Mouse (Mus musculus): Measurements from ENCODE around the gene Srms. TPM values are rescaled to one million over a fixed set of nuclear protein-coding genes. Genes with fewer than 3 reads are reported as not detected.

The Srms gene
- polyA plus RNA-seq, 1 experiment from 2014 or later, result 1.7 TPM

DNA sequence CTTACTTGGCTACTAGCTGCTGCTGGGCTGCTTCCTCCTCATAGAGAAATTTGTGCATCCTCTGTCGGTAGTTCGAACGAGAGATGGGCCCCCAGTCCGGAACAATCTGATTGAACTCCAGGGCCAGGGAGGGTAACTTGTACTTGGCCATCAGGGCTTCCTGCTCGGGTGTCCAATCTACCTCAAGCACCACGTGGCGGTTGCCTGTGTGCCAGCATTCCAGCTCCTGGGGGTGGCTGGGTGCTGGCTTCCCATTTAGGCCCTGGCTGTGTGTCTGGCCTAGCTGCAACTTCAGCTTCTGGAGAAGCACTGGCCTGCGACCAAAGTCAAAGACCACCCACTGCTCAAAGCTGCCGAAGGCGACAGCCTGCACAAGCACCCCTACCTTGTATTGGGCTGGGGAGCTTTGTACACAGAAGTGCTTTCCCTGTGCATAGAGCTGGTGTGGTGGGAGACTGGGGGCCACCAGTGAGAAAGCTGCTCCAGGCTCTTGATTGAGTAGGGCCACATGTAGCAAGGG, 25.2 kb upstream of the Srms start:
- H3K4me1 ChIP-seq (replicated peaks; ENCODE audit: control insufficient read depth, insufficient read depth), result no peaks in the 10 kb centered on the region; the same call in 1 of the 2 replicates
- H3K36me3 ChIP-seq (ENCODE audit: control insufficient read depth, insufficient read depth, low read length), result peaks cover 5% of the 10 kb centered on the region
- 80% methylated on average over 10 of the region's 10 CpGs for WGBS
- H3K9me3 ChIP-seq (ENCODE audit: control insufficient read depth, low read length), result no peaks in the 10 kb centered on the region
- no peak overlapping the region for H3K9ac ChIP-seq (ENCODE audit: low read length)
- TF ChIP-seq CTCF (IDR thresholded peaks at IDR 0.05; ENCODE audit: low read depth), result no peak
- TF ChIP-seq EP300 (optimal IDR thresholded peaks at IDR 0.05), result no peak
- ATAC-seq (ENCODE audit: low FRiP score, low TSS enrichment) (no peak), DNase-seq (ENCODE audit: low spot score) (no peak)
- no peak overlapping the region for H3K27ac ChIP-seq (replicated peaks)
- no peaks in the 10 kb centered on the region for H3K27me3 ChIP-seq (ENCODE audit: control insufficient read depth, insufficient read depth, low read length)
- no peak overlapping the region for H3K4me2 ChIP-seq (replicated peaks; ENCODE audit: low read depth)
- no peak overlapping the region for H3K4me3 ChIP-seq (ENCODE audit: low read depth, low read length)

DNA sequence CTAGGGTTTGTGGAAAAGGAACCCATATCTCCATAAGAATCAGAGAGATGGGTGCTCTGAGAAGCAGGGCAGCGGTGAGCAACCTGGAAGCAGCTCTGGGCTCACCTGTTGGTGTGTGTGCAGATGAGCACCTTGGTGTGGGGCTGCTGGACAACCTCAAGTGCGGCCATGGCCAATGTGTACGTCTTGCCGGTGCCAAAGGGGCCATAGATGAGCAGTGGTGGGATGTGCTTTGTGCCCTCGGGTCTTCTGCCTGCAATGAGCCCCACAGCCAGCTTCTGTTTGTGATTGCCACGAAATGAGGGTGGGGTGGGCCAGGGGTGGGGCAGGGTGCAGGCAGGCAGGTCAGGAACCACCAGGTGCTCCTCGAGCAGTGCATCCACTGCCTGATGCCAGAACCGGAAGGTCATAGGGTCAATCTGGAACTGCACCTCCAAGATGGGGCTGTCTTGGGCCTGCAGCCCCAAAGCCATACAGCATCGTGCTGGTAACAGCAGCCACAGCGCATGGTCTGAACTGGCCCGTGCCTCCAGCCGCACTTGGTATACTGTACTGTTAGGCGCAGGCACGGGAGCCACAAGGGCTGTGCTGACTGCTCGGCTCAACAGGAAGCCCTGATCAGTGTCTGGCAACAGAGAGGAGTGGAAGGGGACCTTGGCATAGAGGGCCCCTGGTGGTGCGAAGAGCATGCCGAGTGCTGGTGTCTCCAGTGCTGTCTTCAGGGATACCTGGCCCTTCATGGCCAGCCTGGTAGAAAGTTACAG, 24.4 kb upstream of the Srms start:
- peaks cover 5% of the 10 kb centered on the region for H3K36me3 ChIP-seq (ENCODE audit: control insufficient read depth, insufficient read depth, low read length)
- H3K4me3 ChIP-seq (ENCODE audit: low read depth, low read length), result no peak overlapping the region
- no peak for TF ChIP-seq CTCF (IDR thresholded peaks at IDR 0.05; ENCODE audit: low read depth)
- TF ChIP-seq EP300 (optimal IDR thresholded peaks at IDR 0.05), result no peak
- H3K4me2 ChIP-seq (replicated peaks; ENCODE audit: low read depth), result no peak overlapping the region
- no peak for DNase-seq (ENCODE audit: low spot score)
- no peaks in the 10 kb centered on the region for H3K27me3 ChIP-seq (ENCODE audit: control insufficient read depth, insufficient read depth, low read length)
- 86% methylated on average over 17 of the region's 17 CpGs for WGBS
- ATAC-seq (ENCODE audit: low FRiP score, low TSS enrichment), result no peak
- H3K4me1 ChIP-seq (replicated peaks; ENCODE audit: control insufficient read depth, insufficient read depth), result no peaks in the 10 kb centered on the region; the same call in 1 of the 2 replicates
- no peaks in the 10 kb centered on the region for H3K9me3 ChIP-seq (ENCODE audit: control insufficient read depth, low read length)
- no peak overlapping the region for H3K9ac ChIP-seq (ENCODE audit: low read length)
- H3K27ac ChIP-seq (replicated peaks), result no peak overlapping the region

DNA sequence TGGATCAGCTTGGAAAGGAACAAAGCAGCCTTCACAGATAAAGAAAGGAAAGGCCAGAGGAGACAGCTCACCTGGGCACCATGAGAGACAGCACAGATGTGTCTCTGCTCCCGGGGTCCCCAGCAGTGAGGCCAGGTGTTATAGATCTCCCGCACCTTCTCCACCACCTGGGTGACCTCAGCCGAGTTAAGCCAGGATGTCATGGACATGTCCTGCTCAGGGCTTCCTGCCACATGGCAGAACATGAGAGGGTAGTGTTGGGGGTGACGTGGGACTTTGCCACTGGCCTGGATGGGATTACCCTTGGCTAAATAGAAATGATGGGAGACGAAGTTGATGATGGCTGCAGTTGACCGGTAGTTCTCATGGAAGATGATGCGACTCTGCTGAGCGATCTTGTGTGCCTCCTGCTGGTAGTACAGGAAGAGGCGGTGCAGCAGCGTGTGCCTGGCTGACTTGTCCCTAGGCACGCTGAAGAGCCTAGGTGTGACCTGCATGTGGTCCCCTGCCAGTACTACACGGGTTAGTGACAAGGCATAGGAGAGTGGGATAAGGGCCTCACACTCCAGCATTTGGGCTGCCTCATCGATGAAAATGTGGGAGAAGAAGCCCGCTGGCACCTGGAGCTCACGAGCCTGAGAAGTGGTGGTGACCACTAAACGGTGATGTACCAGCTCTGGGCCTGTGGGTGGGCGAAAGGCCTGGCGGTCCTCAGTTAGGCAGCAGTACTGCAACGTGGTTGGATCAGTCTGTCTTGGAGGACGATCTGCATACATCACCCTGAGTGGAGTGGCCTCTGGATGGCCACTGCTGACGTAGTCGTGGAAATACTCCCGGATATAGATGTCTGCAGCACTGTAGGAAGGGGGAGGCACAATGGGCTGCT, 22.9 kb upstream of the Srms start:
- no peak overlapping the region for H3K4me2 ChIP-seq (replicated peaks; ENCODE audit: low read depth)
- H3K36me3 ChIP-seq (ENCODE audit: control insufficient read depth, insufficient read depth, low read length), result peaks cover 8% of the 10 kb centered on the region
- no peak overlapping the region for H3K27ac ChIP-seq (replicated peaks)
- no peak overlapping the region for H3K9ac ChIP-seq (ENCODE audit: low read length)
- H3K9me3 ChIP-seq (ENCODE audit: control insufficient read depth, low read length), result no peaks in the 10 kb centered on the region
- no peak for DNase-seq (ENCODE audit: low spot score)
- H3K27me3 ChIP-seq (ENCODE audit: control insufficient read depth, insufficient read depth, low read length), result no peaks in the 10 kb centered on the region
- peak; percentile 54 for TF ChIP-seq CTCF (IDR thresholded peaks at IDR 0.05; ENCODE audit: low read depth)
- TF ChIP-seq EP300 (optimal IDR thresholded peaks at IDR 0.05), result no peak
- no peak overlapping the region for H3K4me3 ChIP-seq (ENCODE audit: low read depth, low read length)
- 81% methylated on average over 23 of the region's 23 CpGs for WGBS
- no peaks in the 10 kb centered on the region for H3K4me1 ChIP-seq (replicated peaks; ENCODE audit: control insufficient read depth, insufficient read depth)
- ATAC-seq (ENCODE audit: low FRiP score, low TSS enrichment), result no peak

GRCm38 (mm10) chr2:181234680-181235079, 21.7 kb upstream of the Srms start:
- Histone ChIP-seq H3K36me3 (ENCODE audit: control insufficient read depth, insufficient read depth, low read length) (peaks cover 8% of the 10 kb centered on the region; the same call in 1 of the 2 replicates), H3K4me1 (replicated peaks; ENCODE audit: control insufficient read depth, insufficient read depth) (no peaks in the 10 kb centered on the region), H3K9me3 (ENCODE audit: control insufficient read depth, low read length) (no peaks in the 10 kb centered on the region), H3K27me3 (ENCODE audit: control insufficient read depth, insufficient read depth, low read length) (no peaks in the 10 kb centered on the region), H3K9ac (ENCODE audit: low read length) (no peak overlapping the region), H3K4me3 (ENCODE audit: low read depth, low read length) (no peak overlapping the region), H3K27ac (replicated peaks) (no peak overlapping the region), H3K4me2 (replicated peaks; ENCODE audit: low read depth) (no peak overlapping the region)
- TF ChIP-seq EP300 (optimal IDR thresholded peaks at IDR 0.05) (no peak), CTCF (IDR thresholded peaks at IDR 0.05; ENCODE audit: low read depth) (no peak)
- ATAC-seq (ENCODE audit: low FRiP score, low TSS enrichment), result no peak
- DNase-seq (ENCODE audit: low spot score), result no peak
- 89% methylated on average over 11 of the region's 11 CpGs for WGBS

- 92% methylated on average over 15 of the region's 15 CpGs for WGBS
- no peak for DNase-seq (ENCODE audit: low spot score)
- no peaks in the 10 kb centered on the region for H3K9me3 ChIP-seq (ENCODE audit: control insufficient read depth, low read length)
- no peak overlapping the region for H3K4me2 ChIP-seq (replicated peaks; ENCODE audit: low read depth)
- H3K36me3 ChIP-seq (ENCODE audit: control insufficient read depth, insufficient read depth, low read length), result peaks cover 8% of the 10 kb centered on the region; the same call in 1 of the 2 replicates
- H3K27ac ChIP-seq (replicated peaks), result no peak overlapping the region
- H3K9ac ChIP-seq (ENCODE audit: low read length), result no peak overlapping the region
- no peak for TF ChIP-seq EP300 (optimal IDR thresholded peaks at IDR 0.05)
- TF ChIP-seq CTCF (IDR thresholded peaks at IDR 0.05; ENCODE audit: low read depth), result no peak
- no peak for ATAC-seq (ENCODE audit: low FRiP score, low TSS enrichment)
- H3K4me1 ChIP-seq (replicated peaks; ENCODE audit: control insufficient read depth, insufficient read depth), result no peaks in the 10 kb centered on the region
- H3K27me3 ChIP-seq (ENCODE audit: control insufficient read depth, insufficient read depth, low read length), result no peaks in the 10 kb centered on the region
- no peak overlapping the region for H3K4me3 ChIP-seq (ENCODE audit: low read depth, low read length)
These were observed 20.5 kb upstream of the Srms start for GRCm38 (mm10) chr2:181233443-181233842.
